Mouse (Mus musculus) ES-E14 (cell line): ENCODE results near the gene Bcl10. TPM values are rescaled to one million over a fixed set of nuclear protein-coding genes. Genes with fewer than 3 reads are reported as not detected.
"Not testable (repeated sequence)": the region's sequence is repeated elsewhere in the genome, so short reads cannot be mapped to it uniquely, and the experiment has no call there.

Experiments
- DNase-seq: peaks from one replicate; pipeline ENCODE4 v3.0.0-alpha.2; 2013; ENCODE audit warnings: low read depth, low spot score
- H3K27ac ChIP-seq: 2 replicates; pipeline ENCODE4 v1.5.1; 2012; ENCODE audit warnings: low read depth, mild to moderate bottlenecking, low read length, moderate library complexity, mixed read lengths; ENCODE audit not compliant: poor library complexity, insufficient read depth, severe bottlenecking
- H3K36me3 ChIP-seq: 2 replicates; pipeline ENCODE4 v1.6.1; 2012; ENCODE audit warnings: mild to moderate bottlenecking, low read length, moderate library complexity, mixed read lengths; ENCODE audit not compliant: control insufficient read depth, poor library complexity, insufficient read depth, severe bottlenecking
- H3K4me1 ChIP-seq, 2 experiments: fragments of 150-350 bp in 1 of 2; sonication (generic) in 1 of 2; 2 replicates each; pipeline ENCODE4 v1.6.1; 2012; ENCODE audit warnings: low read length in 2 of 2, mild to moderate bottlenecking in 1 of 2, mixed read lengths in 1 of 2; ENCODE audit not compliant: control insufficient read depth in 2 of 2, insufficient read depth in 2 of 2, poor library complexity in 1 of 2
- H3K4me3 ChIP-seq, 2 experiments: fragments of 150-350 bp in 1 of 2; sonication (generic) in 1 of 2; 2 replicates each; pipeline ENCODE4 v1.5.1; 2012; ENCODE audit warnings: low read length in 2 of 2, low read depth in 1 of 2, mild to moderate bottlenecking in 1 of 2, mixed read lengths in 1 of 2; ENCODE audit not compliant: insufficient read depth in 1 of 2, poor library complexity in 1 of 2, severe bottlenecking in 1 of 2
- H3K9ac ChIP-seq: 2 replicates; pipeline ENCODE4 v1.6.1; 2012; ENCODE audit warnings: low read depth, mild to moderate bottlenecking, low read length, mixed read lengths; ENCODE audit not compliant: poor library complexity, insufficient read depth, severe bottlenecking
- H3K9me3 ChIP-seq: fragments of 150-350 bp; sonication (generic); 2 replicates; pipeline ENCODE4 v1.6.1; 2012; ENCODE audit warnings: low read depth, mild to moderate bottlenecking, low read length; ENCODE audit not compliant: control insufficient read depth, insufficient read depth
- CHD2 ChIP-seq: IDR thresholded peaks from 2 replicates; pipeline ENCODE4 v1.6.1; 2014; ENCODE audit warnings: mild to moderate bottlenecking, low read depth, low read length, inconsistent platforms
- HCFC1 ChIP-seq: IDR thresholded peaks from 2 replicates; pipeline ENCODE4 v1.6.1; 2012; ENCODE audit warnings: low read length, inconsistent platforms, borderline replicate concordance; ENCODE audit not compliant: insufficient read depth
- MAFK ChIP-seq: IDR thresholded peaks from 2 replicates; pipeline ENCODE4 v1.6.1; 2014; ENCODE audit warnings: mild to moderate bottlenecking, low read depth, low read length, inconsistent platforms; ENCODE audit not compliant: insufficient read depth
- ZC3H11A ChIP-seq: IDR thresholded peaks from 2 replicates; pipeline ENCODE4 v1.6.1; 2012; ENCODE audit warnings: low read depth, mild to moderate bottlenecking, inconsistent platforms, low read length, borderline replicate concordance
- ZNF384 ChIP-seq: IDR thresholded peaks from 2 replicates; pipeline ENCODE4 v1.6.1; 2012; ENCODE audit warnings: low read depth, low read length, inconsistent platforms
- in situ Hi-C, 2 experiments: fragments of 600-800 bp; cut with MboI; formaldehyde crosslinking; loops; one replicate each; pipeline ENCODE4 v1.15.1; 2025; ENCODE audit warnings: low sequenced_read_pairs in 2 of 2, inconsistent platforms in 1 of 2; ENCODE audit not compliant: unreplicated experiment in 2 of 2
- total RNA-seq: library from RNA; depleted of rRNA; stranded (reverse); fragments of 300-350 nt; gene quantifications from 2 replicates; pipeline ENCODE4 v1.2.3, GENCODE M21; 2012

The Bcl10 gene
- total RNA-seq, 1 experiment, result 27.8 TPM

DNA sequence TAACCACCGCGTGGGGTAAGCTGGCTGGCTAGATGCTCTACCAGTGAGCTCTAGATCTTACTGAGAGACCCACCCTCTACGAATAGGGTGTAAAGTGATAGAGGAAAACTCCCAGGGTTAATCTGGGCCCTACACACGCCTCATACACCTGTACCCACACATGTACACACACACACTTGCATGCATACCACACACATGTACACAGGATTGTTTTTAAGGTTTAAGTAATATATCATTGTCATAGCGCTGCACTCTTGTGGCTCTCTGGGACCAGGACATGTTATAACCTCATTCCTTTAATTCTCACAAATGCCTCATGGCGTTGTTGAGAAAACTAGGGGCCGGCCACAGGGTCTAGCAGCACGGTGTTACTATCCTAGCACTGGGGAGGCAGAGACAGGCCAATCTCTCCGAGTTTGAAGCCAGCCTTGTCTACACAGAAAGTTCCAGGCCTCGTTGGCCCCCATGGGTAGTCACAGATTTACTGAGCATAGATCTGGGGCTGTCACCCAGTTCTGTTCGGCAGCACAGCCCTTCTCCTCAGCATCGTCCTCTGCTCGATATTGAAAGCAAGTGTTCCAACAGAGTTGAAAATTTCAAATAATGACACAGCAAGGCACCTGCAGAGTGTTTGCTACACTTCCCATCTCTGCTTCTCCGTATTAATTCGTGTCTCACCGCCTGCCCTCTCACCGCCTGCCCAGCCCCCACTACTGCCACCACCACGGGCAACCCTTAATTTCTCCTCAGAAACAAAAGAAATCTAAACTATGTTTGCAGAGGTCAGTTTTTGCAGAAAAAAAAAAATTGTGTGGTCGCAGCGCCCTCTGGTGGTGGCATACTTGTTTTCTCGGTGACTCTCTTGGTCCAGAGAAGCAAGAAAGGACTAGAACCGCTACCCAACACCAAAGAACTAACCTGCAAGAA is 17.5 kb upstream of the Bcl10 start:
- Histone ChIP-seq H3K4me3 (no peak overlapping the region), H3K27ac (no peak overlapping the region), H3K4me1 (no peaks in the 10 kb centered on the region), H3K9ac (no peak overlapping the region), H3K9me3 (no peaks in the 10 kb centered on the region), H3K36me3 (no peaks in the 10 kb centered on the region)
- DNase-seq, result peak; percentile 51
- TF ChIP-seq CHD2 (no peak), ZNF384 (peak; percentile 81), ZC3H11A (peak; percentile 78; the same call in 1 of the 2 replicates)
- in situ Hi-C loops, result loop anchor here (5.0 to 25.0 kb wide), 4 partner anchors 290 to 493 kb away; no protein-coding TSS in a partner anchor

DNA sequence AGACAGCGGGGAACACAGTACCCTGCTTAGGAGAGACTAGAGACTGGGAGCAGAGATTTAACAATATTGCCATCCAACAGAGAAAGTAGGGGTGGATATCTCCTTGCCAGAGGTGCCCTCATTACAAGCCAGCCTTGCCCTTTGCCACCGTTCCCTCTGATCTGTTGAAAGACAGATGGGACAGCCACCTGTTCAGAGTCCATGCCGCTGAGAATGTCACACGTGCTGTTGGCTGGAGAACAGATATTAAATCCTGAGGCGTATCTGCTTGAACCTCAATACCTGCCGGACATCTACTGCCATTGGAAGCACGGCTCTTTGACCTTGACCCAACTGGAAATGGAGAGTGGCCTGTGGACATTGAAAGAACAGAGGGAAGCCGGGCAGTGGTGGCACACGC is 16.0 kb upstream of the Bcl10 start:
- Histone ChIP-seq H3K4me3 (no peak overlapping the region), H3K36me3 (no peaks in the 10 kb centered on the region), H3K27ac (no peak overlapping the region), H3K9ac (no peak overlapping the region), H3K4me1 (no peaks in the 10 kb centered on the region), H3K9me3 (no peaks in the 10 kb centered on the region)
- no peak for TF ChIP-seq ZNF384
- no peak for TF ChIP-seq MAFK
- no peak for TF ChIP-seq ZC3H11A
- no peak for TF ChIP-seq CHD2
- TF ChIP-seq HCFC1, result no peak
- in situ Hi-C loops, result loop anchor here (10.0 to 25.0 kb wide), 3 partner anchors 292 to 494 kb away; no protein-coding TSS in a partner anchor
- no peak for DNase-seq

DNA sequence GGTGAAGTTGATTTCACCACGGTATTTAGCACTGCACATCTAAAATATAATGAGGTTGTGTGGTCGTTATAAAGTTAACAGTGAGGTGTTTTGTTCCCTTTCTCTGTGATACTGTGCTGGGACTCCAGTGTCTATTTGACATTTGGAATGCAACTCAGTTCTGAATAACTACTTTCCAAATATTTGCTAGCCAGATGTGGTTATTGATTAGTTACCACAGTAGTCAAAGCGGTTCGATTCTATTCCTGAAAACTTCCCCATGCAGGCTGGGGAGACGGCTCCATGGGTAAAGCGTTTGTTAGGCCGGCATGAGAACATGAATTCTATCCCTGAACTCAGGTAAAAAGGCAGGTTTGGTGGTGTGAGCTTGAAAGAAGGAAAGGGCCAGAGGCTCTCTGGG is 10.1 kb upstream of the Bcl10 start:
- TF ChIP-seq HCFC1, result no peak
- TF ChIP-seq MAFK, result no peak
- TF ChIP-seq ZC3H11A, result no peak
- TF ChIP-seq CHD2, result no peak
- no peak for TF ChIP-seq ZNF384
- H3K36me3 ChIP-seq, result no peaks in the 10 kb centered on the region
- peaks cover 3 to 10% of the 10 kb centered on the region in 2 experiments; a peak in 1 of 4 replicates for H3K4me1 ChIP-seq
- DNase-seq, result no peak
- H3K9me3 ChIP-seq, result no peaks in the 10 kb centered on the region
- no peak overlapping the region for H3K9ac ChIP-seq
- H3K4me3 ChIP-seq, result no peak overlapping the region
- in situ Hi-C loops, result loop anchor here in 1 of 2 experiments (25.0 kb wide), 2 partner anchors 300 to 500 kb away; no protein-coding TSS in a partner anchor
- no peak overlapping the region for H3K27ac ChIP-seq

DNA sequence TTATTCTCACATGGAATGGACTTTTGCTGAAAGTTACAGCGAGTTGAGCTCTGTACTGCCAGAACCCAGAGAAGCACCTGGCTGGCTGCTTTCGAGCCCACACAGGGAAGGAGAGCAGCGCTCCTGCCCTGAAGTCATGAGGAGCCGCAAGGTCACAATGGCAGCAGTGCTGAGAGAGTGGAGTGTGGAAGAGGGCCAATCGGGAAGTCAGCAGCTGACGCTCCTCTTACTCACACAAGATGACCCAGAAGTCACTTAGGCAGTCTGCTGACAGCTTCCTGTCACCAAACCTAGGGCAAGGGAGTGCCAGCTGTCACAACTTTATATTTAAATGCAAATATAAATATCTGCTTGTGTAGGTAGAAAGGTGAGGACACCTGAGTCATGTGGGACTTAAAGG is 9.3 kb upstream of the Bcl10 start:
- H3K4me1 ChIP-seq, result peaks cover 3 to 10% of the 10 kb centered on the region in 2 experiments; a peak in 1 of 4 replicates
- no peak overlapping the region for H3K27ac ChIP-seq
- no peak overlapping the region for H3K9ac ChIP-seq
- no peaks in the 10 kb centered on the region for H3K36me3 ChIP-seq
- H3K9me3 ChIP-seq, result no peaks in the 10 kb centered on the region
- in situ Hi-C loops, result loop anchor here in 1 of 2 experiments (25.0 kb wide), 2 partner anchors 301 to 501 kb away; no protein-coding TSS in a partner anchor
- no peak for DNase-seq
- H3K4me3 ChIP-seq, result no peak overlapping the region
- no peak for TF ChIP-seq CHD2
- TF ChIP-seq MAFK, result no peak
- no peak for TF ChIP-seq HCFC1
- TF ChIP-seq ZNF384, result no peak
- no peak for TF ChIP-seq ZC3H11A

DNA sequence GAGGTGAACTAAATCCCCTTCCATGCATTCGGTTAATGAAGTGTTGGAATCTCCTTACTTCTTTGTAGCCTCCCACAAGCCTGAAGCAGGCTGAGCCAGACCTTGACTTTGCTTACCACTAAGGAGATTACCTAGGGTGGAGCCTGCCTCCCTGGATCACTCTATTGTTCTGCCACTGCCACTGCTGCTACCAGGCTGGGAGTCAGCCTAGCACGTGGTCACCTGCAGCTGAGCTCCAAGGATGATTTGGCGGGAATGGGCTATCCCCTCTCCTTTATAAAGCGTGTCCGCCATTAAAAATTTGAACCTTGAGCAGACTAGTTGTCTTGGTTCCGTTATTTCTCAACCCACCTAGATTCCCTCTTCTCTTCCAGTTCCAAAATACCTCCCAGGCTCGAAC is 8.7 kb upstream of the Bcl10 start:
- not testable (repeated sequence) for H3K9ac ChIP-seq, H3K9me3 ChIP-seq, H3K27ac ChIP-seq, H3K36me3 ChIP-seq, H3K4me3 ChIP-seq, DNase-seq, H3K4me1 ChIP-seq
- in situ Hi-C loops, result loop anchor here in 1 of 2 experiments (25.0 kb wide), 2 partner anchors 302 to 502 kb away; no protein-coding TSS in a partner anchor
